24 mouse cellular contexts compared by ENCODE assay signal in the genomic region with DNA sequence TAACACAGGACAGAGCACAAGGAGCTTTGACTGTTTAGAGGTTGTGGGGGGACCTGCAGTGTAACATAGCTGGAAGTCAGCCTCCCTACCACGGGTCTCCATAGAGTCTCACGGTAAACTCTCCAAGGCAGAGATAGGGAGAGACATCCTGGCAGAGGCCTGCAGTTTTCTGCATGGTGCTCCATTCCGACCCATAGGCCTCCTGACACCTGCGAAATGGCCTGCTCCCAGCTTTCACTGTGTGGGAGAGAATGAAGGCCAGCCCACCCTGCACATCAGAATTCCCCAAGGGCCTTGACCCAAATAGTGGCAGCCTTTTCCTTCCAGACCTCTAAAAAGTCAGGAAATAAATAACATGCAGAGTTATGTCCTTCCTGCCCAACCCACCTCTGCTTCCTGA. TPM values are rescaled to one million over a fixed set of nuclear protein-coding genes. Genes with fewer than 3 reads are reported as not detected.
DNase-seq lines count a peak whose midpoint lies in the region; ATAC-seq lines count a peak whose summit lies in the region.
"Had no signal": no experiment of that assay in that cellular context is flagged by ENCODE, and none has a peak within 500 bp of the region (broad histone marks: within the 10 kb centered on the region; RNA-seq: fewer than 3 reads in every experiment).

No protein-coding gene starts in this region.

- H3K27ac ChIP-seq in intestine, embryonic 14.5 days (ENCODE audit: low read depth) = no peak overlapping the region
- no peak overlapping the region for H3K27ac ChIP-seq in intestine, embryonic 15.5 days
- no peak overlapping the region for H3K27ac ChIP-seq in midbrain, embryonic 11.5 days (ENCODE audit: low read depth, low read length)
- H3K27ac ChIP-seq in midbrain, embryonic 16.5 days (ENCODE audit: low read length) = no peak overlapping the region
- H3K27ac ChIP-seq: embryonic facial prominence, embryonic 10.5 days; embryonic facial prominence, embryonic 12.5 days; forebrain, embryonic 13.5 days had no signal

- DNase-seq in heart, adult 11 months = peak; percentile 83
- DNase-seq in heart, postnatal 14 days = no peak
- peak; percentile 21 for DNase-seq in intestine, embryonic 14.5 days (ENCODE audit: low spot score)
- peak; percentile 68 for DNase-seq in midbrain, embryonic 11.5 days (ENCODE audit: low spot score, missing footprints)
- DNase-seq in testis, postnatal 10 days (ENCODE audit: low spot score) = peak; percentile 30
- no peak for DNase-seq in testis, postnatal 14 days (ENCODE audit: low spot score)
- DNase-seq: adrenal gland, adult 8-10 months; adrenal gland, postnatal 14 days; adrenal gland, postnatal 36 days; B cell, adult 2 months; cerebellum, adult 2 months; cerebellum, adult 9-10 months; cerebellum, postnatal 10 days; cerebellum, postnatal 25 days had no signal

- H3K9ac ChIP-seq in intestine, embryonic 14.5 days (ENCODE audit: low read length) = no peak overlapping the region
- H3K9ac ChIP-seq in intestine, embryonic 15.5 days = no peak overlapping the region
- H3K9ac ChIP-seq in midbrain, embryonic 11.5 days (ENCODE audit: low read length) = no peak overlapping the region
- H3K9ac ChIP-seq in midbrain, embryonic 16.5 days (ENCODE audit: low read depth, low read length) = no peak overlapping the region
- H3K9ac ChIP-seq: embryonic facial prominence, embryonic 12.5 days; forebrain, embryonic 13.5 days had no signal

- H3K4me1 ChIP-seq in intestine, embryonic 14.5 days (replicated peaks; ENCODE audit: control insufficient read depth, insufficient read depth, low read length) = 0 out of 2 replicates have a peak, but pooled peaks cover 3% of the 10 kb centered on the region
- peaks cover 14% of the 10 kb centered on the region for H3K4me1 ChIP-seq in intestine, embryonic 15.5 days (replicated peaks)
- H3K4me1 ChIP-seq in midbrain, embryonic 11.5 days (ENCODE audit: control insufficient read depth, insufficient read depth, low read length) = 0 out of 2 replicates have a peak, but pooled peaks cover 9% of the 10 kb centered on the region
- H3K4me1 ChIP-seq in midbrain, embryonic 16.5 days (ENCODE audit: control insufficient read depth, insufficient read depth, low read length) = peaks cover 9% of the 10 kb centered on the region

- peaks cover 37% of the 10 kb centered on the region for H3K27me3 ChIP-seq in intestine, embryonic 14.5 days (replicated peaks; ENCODE audit: control insufficient read depth, insufficient read depth, low read length)
- peaks cover 27% of the 10 kb centered on the region for H3K27me3 ChIP-seq in intestine, embryonic 15.5 days (replicated peaks)
- peaks cover 25% of the 10 kb centered on the region for H3K27me3 ChIP-seq in midbrain, embryonic 11.5 days (ENCODE audit: control insufficient read depth, insufficient read depth, low read length)
- peaks cover 7% of the 10 kb centered on the region for H3K27me3 ChIP-seq in midbrain, embryonic 16.5 days (ENCODE audit: control insufficient read depth, insufficient read depth, low read depth, low read length)

- no peak overlapping the region for H3K4me2 ChIP-seq in intestine, embryonic 14.5 days (ENCODE audit: low read length)
- H3K4me2 ChIP-seq in intestine, embryonic 15.5 days (replicated peaks) = no peak overlapping the region
- H3K4me2 ChIP-seq in midbrain, embryonic 11.5 days = no peak overlapping the region
- H3K4me2 ChIP-seq in midbrain, embryonic 16.5 days (ENCODE audit: low read length) = no peak overlapping the region
- H3K4me2 ChIP-seq: embryonic facial prominence, embryonic 12.5 days; forebrain, embryonic 13.5 days had no signal

- 86% methylated on average over 4 of the region's 4 CpGs for WGBS in intestine, embryonic 14.5 days
- 87% methylated on average over 4 of the region's 4 CpGs for WGBS in intestine, embryonic 15.5 days
- WGBS in midbrain, embryonic 11.5 days = 95% methylated on average over 4 of the region's 4 CpGs
- WGBS in midbrain, embryonic 16.5 days = 96% methylated on average over 4 of the region's 4 CpGs

- no peaks in the 10 kb centered on the region for H3K36me3 ChIP-seq in intestine, embryonic 14.5 days (ENCODE audit: control insufficient read depth, insufficient read depth, low read length)
- H3K36me3 ChIP-seq in intestine, embryonic 15.5 days = no peaks in the 10 kb centered on the region
- no peaks in the 10 kb centered on the region for H3K36me3 ChIP-seq in midbrain, embryonic 11.5 days (ENCODE audit: control insufficient read depth, insufficient read depth, low read length)
- H3K36me3 ChIP-seq in midbrain, embryonic 16.5 days (ENCODE audit: control insufficient read depth, insufficient read depth, low read length) = no peaks in the 10 kb centered on the region
- H3K36me3 ChIP-seq: embryonic facial prominence, embryonic 10.5 days; embryonic facial prominence, embryonic 12.5 days; G1E had no signal

- H3K9me3 ChIP-seq in intestine, embryonic 14.5 days (ENCODE audit: control insufficient read depth, low read length) = no peaks in the 10 kb centered on the region
- H3K9me3 ChIP-seq in intestine, embryonic 15.5 days = no peaks in the 10 kb centered on the region
- H3K9me3 ChIP-seq in midbrain, embryonic 11.5 days (ENCODE audit: control insufficient read depth, low read length) = no peaks in the 10 kb centered on the region
- H3K9me3 ChIP-seq in midbrain, embryonic 16.5 days (replicated peaks; ENCODE audit: control insufficient read depth, low read length, poor library complexity, severe bottlenecking) = no peaks in the 10 kb centered on the region
- H3K9me3 ChIP-seq: embryonic facial prominence, embryonic 12.5 days; forebrain, embryonic 13.5 days had no signal

- no peak overlapping the region for H3K4me3 ChIP-seq in intestine, embryonic 14.5 days (ENCODE audit: low read depth, low read length)
- no peak overlapping the region for H3K4me3 ChIP-seq in intestine, embryonic 15.5 days (replicated peaks)
- H3K4me3 ChIP-seq in midbrain, embryonic 11.5 days (ENCODE audit: low read depth, low read length) = no peak overlapping the region
- no peak overlapping the region for H3K4me3 ChIP-seq in midbrain, embryonic 16.5 days (ENCODE audit: low read depth, low read length)
- H3K4me3 ChIP-seq: embryonic facial prominence, embryonic 10.5 days; embryonic facial prominence, embryonic 12.5 days; forebrain, embryonic 13.5 days had no signal

- intact Hi-C loops in heart, postnatal 14 days (cut with DNase I) = no loop called here

- ATAC-seq in intestine, embryonic 14.5 days (replicated peaks; ENCODE audit: low FRiP score, low TSS enrichment, low read depth) = no peak
- no peak for ATAC-seq in intestine, embryonic 15.5 days
- no peak for ATAC-seq in midbrain, embryonic 11.5 days (ENCODE audit: low FRiP score)
- no peak for ATAC-seq in midbrain, embryonic 16.5 days
- ATAC-seq: activated CD4-positive, CD25-positive, alpha-beta regulatory T cell, adult 4 months; CD4-positive, CD25-positive, alpha-beta regulatory T cell, adult 4 months; forebrain, embryonic 13.5 days; Patski had no signal

RNA-seq across cellular contexts. Expression of gene Lrrc27, which starts 22.2 kb away (rescaled TPM):
- 10 to 100 TPM; 17.6 to 20.8 TPM for total RNA-seq in heart, postnatal 14 days (2021)
- polyA plus RNA-seq in intestine, embryonic 14.5 days (2014; fragmentation: Nextera tagmentation; extraction: Ambion mirVana) = 4.7 and 4.9 TPM in 2 replicates
- 4.4 TPM in 2 replicates for polyA plus RNA-seq in intestine, embryonic 15.5 days (2015; fragmentation: Nextera tagmentation; extraction: Ambion mirVana)
- polyA plus RNA-seq in midbrain, embryonic 11.5 days (2014; fragmentation: Nextera tagmentation; extraction: Ambion mirVana) = 6.8 and 9.8 TPM in 2 replicates
- polyA plus RNA-seq in midbrain, embryonic 16.5 days (2015; fragmentation: Nextera tagmentation; extraction: Ambion mirVana) = 6.2 and 7.0 TPM in 2 replicates
- polyA plus RNA-seq: G1E had no signal

RNA-seq across cellular contexts. Expression of gene Stk32c, which starts 22.5 kb away (rescaled TPM):
- total RNA-seq in heart, postnatal 14 days (2021) = 1 to 10 TPM; 1.8 to 2.7 TPM
- polyA plus RNA-seq in intestine, embryonic 14.5 days (2014; fragmentation: Nextera tagmentation; extraction: Ambion mirVana) = 0.12 and 0.15 TPM in 2 replicates
- 0.10 and 0.29 TPM in 2 replicates for polyA plus RNA-seq in intestine, embryonic 15.5 days (2015; fragmentation: Nextera tagmentation; extraction: Ambion mirVana)
- polyA plus RNA-seq in midbrain, embryonic 11.5 days (2014; fragmentation: Nextera tagmentation; extraction: Ambion mirVana) = 0.33 and 0.63 TPM in 2 replicates
- polyA plus RNA-seq in midbrain, embryonic 16.5 days (2015; fragmentation: Nextera tagmentation; extraction: Ambion mirVana) = 3.2 and 3.7 TPM in 2 replicates
- total RNA-seq: CH12.LX, G1E had no signal
- polyA plus RNA-seq: G1E had no signal

RNA-seq across cellular contexts. Expression of gene Pwwp2b, which starts 57.7 kb away (rescaled TPM):
- 1 to 10 TPM; 8.7 to 9.8 TPM for total RNA-seq in heart, postnatal 14 days (2021)
- polyA plus RNA-seq in intestine, embryonic 14.5 days (2014; fragmentation: Nextera tagmentation; extraction: Ambion mirVana) = 15.9 and 17.3 TPM in 2 replicates
- 20.3 and 21.4 TPM in 2 replicates for polyA plus RNA-seq in intestine, embryonic 15.5 days (2015; fragmentation: Nextera tagmentation; extraction: Ambion mirVana)
- polyA plus RNA-seq in midbrain, embryonic 11.5 days (2014; fragmentation: Nextera tagmentation; extraction: Ambion mirVana) = 2.6 and 3.3 TPM in 2 replicates
- 4.4 and 5.1 TPM in 2 replicates for polyA plus RNA-seq in midbrain, embryonic 16.5 days (2015; fragmentation: Nextera tagmentation; extraction: Ambion mirVana)

Comparison
In these comparisons a context has a peak if more than half of its experiments do, and no peak if none do; other contexts are left out.
1. DNase-seq: peak in heart, adult 11 months (single experiment), intestine, embryonic 14.5 days (single experiment), midbrain, embryonic 11.5 days (single experiment) and testis, postnatal 10 days (single experiment); none in heart, postnatal 14 days (0 of 2) and testis, postnatal 14 days (single experiment).